Mouse (Mus musculus) lung, adult 18-20 months (tissue): Measurements from ENCODE around the gene Ccdc159.

Experiments
- DNase-seq, 2 experiments: peaks; one replicate each; pipeline ENCODE4 v3.0.0; 2022; ENCODE audit warnings: mixed read lengths in 2 of 2

Gene Ccdc159

DNA sequence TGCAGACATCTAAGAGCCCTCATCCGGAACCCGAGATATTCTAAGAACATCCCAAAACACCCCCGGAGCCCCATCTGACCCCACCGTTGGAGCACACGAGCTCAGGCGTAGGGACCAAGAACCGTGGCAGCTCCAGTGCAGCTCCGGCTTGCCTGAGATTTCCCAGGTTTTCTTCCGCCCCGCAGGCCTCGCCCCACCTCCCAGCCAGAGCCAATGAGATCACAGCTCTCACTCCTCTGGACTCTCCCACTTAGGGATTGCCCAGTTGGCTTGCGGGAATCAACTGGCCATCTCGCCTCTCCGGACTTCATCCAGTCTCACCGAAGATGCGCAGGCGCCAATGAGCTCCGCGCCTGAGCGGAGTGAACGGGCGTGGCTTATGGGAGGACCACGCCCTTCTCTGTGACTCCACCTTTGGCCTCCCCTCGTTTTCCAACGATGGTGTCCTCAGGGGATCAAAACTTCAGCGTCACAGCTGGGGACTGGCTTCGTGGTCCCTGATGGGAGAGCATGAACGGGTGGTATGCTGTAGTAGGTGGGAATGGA lies at the start of gene Ccdc159, which contains the start of gene Tmem205:
Ccdc159 (plus strand) TSS at position 264 of the 546 bp plus-strand sequence.
Tmem205 (minus strand) TSS at position 349 of the 546 bp plus-strand sequence.
- DNase-seq = peak; percentile 97 to 98

DNA sequence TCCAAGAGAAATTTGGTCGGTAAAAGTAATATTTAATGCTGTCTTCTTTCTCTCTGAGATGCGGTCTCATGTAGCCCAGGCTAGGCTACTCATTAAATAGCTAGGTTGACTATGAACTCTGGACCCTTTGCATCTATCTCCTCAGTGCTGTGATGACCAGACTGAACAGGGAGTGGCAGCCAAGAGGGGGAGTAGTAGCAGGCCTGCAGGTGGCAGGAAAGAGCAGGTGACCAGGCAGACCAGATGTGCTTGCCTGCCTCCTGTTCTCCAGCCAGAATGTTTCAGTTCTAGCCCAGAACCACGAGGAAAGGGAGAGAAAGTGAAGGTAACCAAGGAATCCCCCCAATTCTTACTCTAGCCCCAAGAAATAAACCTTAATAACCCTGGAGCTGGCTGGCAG lies 38.0 kb upstream of the Ccdc159 start:
- DNase-seq = no peak

DNA sequence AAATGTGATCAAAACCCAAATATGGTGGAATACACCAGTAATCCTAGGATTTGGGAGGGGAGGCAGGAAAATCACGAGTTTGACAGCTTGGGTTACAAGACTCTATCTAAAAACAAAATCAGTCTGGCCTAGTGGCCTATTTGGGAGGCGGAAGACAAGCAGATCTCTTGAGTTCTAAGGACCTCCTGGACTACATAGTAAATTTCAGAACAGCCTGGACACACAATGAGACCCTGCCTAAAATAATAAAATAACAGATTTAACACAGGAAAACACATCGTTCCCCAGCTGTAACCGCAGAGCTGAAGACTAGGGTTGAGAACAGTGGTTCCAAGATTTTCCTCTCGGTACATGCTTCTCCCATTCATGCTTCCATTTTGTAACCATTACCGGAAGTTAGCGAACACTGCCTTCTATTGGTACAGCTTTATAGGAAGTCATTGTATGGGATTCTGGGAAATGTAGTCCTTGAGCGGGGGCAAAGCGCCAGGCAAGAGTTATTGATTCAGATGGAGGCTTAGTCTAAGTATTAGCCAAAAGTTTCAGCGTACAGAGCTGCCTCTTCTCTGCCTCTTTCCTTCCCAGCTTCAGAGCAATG lies 25.9 kb upstream of the Ccdc159 start:
- peak; percentile 68 to 75 for DNase-seq

DNA sequence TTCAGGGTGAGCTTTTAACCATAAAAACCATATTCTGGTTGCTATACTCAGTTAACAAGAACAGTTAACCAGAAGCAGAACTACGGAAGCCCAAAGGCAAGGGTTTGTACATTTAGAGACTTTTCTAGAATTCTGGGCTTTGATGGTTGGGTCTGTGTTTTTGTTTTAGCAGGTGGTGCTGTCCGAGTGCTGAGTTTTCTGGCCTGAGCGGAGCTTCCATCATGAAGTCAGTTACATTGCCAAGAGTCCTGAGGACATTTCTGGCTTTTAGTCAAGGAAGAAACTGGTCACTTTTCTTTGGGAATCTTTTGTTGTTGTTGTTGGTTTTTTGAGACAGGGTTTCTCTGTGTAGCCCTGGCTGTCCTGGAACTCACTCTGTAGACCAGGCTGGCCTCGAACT lies 23.2 kb upstream of the Ccdc159 start:
- DNase-seq = no peak

DNA sequence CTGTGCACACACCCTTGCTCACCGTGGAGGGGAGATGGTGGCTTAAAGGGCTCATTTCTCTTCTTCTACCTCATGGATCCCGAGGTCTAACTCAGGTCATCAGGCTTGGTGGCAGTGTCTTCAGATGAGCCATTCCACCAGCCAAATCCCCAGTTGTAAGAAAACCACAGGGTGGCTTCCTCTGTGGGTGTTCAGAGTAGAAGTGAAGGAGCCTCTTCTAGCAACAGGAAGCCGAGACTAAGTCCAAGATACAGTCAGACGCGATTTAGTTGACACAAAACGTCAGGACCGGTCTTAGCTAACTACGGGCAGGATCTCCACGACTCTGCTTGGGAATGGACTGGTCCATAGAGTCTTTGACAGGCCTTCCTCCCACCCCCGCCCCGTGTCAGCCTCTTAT lies 19.1 kb upstream of the Ccdc159 start:
- no peak for DNase-seq

DNA sequence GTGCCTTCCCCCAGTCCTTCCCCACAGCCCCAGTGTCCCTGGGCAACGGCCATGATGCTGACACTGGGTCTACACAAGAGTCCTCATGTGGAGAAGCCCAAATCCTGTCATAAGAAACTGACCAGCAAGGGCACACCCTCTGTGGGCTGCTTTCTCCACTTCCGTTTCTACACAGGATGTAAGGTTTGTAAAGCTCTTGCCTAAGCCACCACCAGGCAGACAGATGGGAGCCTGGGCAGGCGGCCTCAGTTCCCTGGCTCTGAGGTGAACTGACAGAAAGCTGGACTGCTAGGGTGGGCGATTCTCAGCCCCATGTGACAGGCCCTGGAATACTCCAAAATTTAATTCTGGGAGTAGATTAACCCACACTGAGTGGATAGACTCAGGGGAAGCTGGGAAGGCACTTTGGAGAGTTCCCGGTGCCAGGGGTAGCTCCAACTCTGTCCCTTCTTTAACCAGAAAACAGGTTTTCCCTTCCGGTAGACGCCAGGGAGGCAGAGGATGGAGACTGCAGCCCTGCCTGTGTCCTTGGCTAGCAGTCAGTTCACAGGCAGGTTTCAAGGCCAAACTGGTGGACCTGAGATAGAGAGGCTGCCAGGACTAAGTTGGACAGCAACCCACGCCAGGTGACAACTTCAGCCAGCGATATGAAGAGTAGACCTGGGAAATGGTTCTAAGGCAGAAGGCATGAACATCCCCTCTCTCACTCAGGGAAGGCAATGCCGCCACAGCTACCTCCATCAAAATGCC lies 17.6 kb upstream of the Ccdc159 start:
- DNase-seq = peak in 1 of 2 experiments; percentile 15

DNA sequence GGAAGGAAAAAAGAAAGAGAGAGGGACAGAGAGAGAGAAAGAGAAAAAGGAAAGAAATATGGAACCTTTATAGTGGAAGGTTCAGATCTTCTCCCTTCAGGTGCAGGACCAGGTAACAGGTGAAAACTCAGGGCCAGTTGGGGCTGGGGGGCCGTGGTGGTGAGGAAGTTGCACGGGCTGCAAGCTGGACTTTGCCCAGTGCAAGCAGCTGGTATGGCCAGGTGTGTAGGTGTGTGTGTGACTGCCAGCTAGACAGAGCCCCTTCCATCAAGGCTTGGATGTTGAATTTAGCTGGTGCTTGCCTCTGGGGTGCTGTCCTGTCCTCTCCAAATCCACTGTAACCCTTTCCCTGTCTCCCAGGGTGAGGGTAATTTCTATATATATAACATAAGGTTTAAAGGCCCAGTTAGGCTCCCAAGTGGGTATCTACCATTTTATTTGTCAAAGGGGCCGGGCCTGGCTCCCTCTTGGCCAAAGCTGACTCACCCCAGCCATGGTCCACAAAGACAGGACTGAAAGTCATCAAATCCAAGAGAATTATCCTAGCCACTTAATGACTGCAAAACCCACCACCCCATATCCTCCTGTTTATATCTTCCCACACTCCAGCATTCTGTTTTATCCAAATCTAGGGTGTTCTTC lies 10.3 kb upstream of the Ccdc159 start:
- no peak for DNase-seq

DNA sequence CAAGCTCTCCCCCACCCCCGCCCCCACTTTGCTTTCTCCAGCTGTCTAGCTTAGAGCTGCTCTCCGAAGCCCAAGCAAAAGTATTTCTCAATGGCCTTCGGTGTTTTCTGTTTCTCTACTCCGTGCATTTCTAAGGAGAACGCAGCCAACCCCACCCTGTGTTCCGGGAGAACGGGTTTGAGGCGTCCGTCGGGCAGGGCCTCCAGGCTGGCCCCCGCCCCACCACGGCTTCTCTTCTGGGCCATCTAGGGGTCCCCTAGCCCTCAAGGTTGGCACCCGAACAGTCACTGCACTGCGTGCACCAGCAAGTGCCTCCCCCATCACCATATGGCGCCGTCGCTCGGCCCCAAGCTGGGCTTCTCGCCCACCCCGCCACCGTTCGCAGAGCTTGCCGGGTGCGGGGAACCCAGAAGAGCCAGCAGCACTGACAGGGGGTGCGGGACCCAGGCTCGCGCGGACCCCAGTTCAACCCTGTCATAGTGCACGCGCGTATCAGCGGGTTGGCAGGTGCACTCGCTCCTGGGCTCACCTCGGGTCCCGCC lies 9.7 kb upstream of the Ccdc159 start:
- DNase-seq = peak; percentile 55 to 56

DNA sequence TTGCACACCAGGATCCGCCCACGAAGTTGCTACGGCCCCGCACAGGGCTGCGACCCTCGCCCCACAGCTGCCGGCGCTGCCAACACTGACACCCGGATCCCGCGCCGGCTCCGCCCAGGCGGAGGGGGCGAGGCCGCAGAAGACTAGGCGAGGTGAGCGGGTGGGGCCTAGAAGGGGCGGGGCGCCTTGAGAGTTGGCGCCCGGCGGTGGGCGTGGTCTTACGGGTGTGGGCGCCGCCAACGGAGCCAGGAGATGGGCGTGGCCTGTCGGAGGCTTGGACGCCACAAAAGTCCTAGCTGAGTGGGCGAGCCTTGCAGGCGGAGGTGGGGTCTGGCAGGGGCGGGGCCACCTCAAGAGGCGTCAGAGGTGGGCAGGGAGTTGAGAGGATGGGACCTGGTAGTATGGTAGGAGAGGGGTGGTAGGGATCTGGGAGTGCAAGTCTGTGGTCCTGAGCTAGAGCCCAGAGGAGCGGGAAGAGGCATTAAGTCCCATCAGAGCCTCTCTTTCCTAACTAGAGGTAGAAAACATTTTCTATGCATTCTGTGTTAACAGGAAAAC lies 9.2 kb upstream of the Ccdc159 start, which contains the start of gene Rab3d:
Rab3d (minus strand) TSS at position 158 of the 558 bp plus-strand sequence.
- DNase-seq = peak; percentile 97 to 98

DNA sequence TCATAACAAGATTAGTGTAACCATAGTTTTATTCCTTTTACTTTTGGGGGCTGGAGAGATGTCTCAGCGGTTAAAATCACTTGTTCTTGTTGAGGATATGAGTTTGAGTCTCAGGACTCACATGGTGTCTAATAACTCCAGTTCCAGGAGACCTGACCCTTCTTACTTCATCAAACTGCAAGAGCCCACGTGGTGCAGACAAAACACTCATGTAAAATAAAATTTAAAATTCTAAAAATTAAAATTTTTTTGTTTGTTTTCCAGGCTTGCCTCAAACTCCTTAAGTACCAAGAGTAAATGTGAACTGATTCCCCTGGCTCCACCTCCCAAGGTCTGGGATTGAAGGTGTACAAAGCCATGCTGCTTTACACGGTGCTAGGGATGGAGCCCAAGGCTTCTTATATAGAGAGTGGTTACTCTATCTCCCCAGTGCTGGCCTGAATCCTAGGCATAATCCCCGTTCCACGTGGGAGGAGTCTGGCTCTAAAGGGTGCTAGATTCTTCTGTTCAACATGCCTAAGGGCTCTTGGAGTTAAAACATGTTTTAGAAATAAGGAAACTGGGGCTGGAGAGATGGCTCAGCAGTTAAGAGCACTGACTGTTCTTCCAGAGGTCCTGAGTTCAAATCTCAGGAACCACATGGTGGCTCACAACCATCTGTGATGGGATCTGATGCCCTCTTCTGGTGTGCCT lies 8.4 kb upstream of the Ccdc159 start:
- peak; percentile 23 to 30 for DNase-seq

DNA sequence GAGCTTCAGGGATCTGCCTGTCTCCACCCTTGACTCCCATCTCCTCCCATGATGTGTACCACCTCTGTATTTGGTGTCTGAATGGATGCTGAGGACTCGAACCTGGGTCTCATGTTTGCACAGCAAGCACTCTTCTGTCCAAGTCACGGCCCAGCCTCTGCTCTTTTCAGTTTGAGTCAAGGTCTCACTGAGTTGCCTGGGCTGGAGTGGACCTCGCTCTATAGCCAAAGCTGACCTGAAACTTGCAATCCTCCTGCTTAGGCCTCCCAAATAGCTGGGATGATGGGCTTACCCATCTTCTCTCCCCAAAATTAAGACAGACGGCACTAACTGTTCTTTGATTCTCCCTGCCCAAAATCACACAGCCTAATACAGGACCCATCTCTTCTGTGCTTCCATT lies 4.2 kb upstream of the Ccdc159 start:
- no peak for DNase-seq

DNA sequence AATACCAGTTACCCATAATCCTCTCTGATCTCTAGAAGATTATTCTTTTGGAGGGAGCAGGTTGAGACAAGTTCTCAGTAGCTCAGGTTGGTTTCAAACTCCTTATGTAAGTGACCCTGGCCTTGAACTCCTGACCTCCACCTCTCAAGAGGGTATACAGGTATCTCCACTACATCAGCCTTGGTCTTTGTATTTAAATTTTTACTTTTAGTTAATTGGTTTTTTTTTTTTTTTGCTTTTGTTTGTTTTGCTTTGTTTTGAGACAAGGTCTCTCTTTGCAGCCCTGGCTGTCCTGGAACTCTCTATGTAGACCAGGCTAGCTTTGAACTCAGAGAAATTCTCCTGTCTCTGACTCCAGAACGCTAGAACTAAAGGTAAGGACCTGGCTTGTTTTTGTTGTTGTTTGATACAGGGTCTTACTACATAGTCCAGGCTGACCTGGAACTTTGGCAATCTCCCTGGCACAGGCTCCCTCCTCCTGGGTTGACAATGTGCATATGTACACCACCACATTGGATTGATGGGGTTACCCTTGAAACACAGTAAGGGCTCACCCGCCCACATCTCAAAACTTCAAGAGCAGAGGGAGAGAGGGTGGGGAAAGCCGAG lies 3.7 kb upstream of the Ccdc159 start:
- no peak for DNase-seq

DNA sequence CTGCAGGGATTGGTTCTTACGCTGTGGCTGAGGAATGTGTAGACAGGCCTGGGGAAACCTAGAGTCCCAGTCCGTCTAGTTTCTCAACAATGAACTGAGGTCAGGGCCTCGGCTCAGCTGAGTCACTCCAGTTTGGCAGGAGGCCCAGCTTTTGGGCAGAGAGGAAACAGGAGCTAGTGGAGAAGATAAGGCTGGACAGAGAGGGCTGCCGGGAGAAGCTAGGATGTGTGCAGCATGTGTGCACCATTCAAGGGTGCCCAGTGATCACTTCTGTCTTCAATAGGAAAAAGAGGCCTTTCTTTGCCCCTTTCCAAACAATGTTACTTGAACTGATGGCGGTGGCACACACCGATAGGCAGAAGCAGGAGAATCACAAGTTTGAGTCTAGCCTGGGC lies 3.2 kb upstream of the Ccdc159 start:
- peak; percentile 97 to 98 for DNase-seq

DNA sequence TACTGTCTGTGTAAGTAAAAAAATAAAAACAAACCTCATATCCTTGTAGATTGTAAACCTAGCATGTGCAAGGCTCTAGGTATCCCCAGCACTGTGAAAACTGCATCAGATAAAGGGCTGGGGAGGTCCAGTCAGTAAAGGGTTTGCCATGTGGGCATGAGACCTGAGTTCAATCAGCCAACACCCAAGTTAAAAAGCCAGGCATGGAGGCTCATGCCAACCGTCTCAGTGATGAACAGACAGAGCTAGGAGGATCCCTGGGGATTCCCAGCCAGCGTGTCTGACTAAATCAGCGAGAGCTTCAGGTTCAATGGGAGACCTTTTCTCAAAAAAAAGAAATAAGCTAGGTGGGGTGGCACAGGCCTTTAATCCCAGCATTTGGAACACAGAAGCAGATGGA lies 2.2 kb upstream of the Ccdc159 start:
- DNase-seq = no peak

DNA sequence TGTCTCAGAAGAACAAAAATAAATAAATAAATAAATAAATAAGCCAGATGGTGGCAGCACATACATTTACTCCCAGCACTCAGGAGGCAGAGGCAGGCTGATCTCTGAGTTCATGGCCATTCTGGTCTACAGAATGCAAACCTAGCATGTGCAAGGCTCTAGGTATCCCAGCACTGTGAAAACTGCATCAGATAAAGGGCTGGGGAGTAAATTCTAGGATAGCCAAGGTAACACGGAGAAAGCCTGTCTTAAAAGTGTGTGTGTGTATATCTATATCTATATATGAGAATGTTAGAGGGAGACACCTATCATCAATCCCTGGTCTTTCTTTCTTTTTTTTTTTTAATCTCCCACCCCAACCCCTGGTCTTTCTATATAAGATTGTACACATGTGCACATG lies 1.8 kb upstream of the Ccdc159 start:
- DNase-seq = no peak

DNA sequence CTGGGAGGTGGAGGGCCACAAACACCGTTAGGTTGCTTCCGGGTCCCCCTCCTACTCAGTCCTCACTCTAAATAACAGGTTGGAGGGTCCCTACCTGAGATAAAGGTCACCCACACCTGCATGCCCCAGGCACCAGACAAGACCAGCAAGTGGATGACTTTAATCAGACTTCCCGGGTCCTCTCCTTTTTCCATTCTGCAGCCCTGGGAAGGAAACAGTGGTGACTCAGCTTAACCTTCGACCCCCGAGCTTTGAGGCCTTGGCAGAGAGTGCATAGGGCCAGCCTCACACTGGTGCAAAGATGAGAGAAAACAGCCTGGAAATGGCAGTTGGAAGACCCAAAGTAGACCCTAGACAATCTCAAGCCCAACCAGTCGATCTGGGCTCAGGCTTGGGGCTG lies 1.1 kb upstream of the Ccdc159 start:
- peak; percentile 28 to 36 for DNase-seq

DNA sequence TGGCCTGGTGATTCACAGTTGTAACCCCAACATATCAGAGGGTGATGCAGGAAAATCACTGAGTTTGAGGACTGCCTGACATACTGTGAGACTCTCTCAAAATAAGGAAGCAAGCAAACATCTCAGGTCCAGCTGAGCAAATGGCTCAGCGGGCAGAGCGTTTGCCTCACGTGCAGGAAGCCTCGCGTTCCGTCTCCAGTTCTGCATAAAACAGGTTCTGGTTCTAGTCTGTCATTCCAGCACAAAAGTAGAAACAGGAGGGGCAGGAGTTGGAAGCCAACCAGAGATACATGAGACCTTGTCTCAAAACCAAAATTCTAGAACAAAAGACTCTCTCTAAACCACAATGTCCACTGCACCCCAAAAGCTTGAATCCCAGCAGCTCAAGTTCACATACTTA lies 487 bp upstream of the Ccdc159 start:
- DNase-seq = peak in 1 of 2 experiments; percentile 27

DNA sequence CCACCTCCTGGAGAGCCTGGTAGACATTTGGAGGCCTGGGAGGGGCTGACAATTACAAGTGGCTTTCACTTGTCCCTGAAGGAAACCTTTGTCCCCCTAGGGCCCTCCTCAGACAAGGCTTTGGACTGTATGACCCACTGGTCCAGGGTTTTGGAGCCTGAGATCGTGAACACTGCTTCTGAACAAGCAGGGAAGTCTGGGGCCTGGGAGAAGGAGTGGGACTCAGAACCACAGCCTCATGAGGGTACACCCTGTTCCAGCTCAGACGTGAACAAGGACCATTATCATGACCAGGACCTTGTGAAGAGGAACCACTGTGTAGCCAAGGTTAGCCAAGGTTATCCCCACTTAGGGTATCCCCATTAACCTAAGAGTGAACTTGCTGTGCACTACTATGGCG lies 1.9 kb downstream of the Ccdc159 start:
- no peak for DNase-seq

DNA sequence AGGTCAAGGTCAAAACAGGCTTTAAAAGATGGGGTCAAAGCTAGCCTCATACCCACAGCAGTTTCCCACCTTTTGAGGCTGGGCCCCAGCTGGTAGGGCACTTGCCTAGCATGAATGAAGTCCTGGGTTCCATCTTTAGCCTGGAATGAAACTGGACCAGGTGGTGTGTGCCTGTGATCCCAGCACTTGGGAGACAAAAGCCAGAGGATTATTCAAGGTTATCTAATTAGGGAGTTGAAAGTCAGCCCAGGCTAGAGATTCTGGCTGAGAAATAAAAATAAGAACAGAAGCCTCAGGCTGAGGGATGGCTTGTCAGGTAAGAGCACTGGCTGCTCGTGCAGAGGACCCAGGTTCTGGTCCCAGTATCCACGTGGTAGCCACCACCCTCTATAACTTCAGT lies 4.7 kb downstream of the Ccdc159 start:
- no peak for DNase-seq

DNA sequence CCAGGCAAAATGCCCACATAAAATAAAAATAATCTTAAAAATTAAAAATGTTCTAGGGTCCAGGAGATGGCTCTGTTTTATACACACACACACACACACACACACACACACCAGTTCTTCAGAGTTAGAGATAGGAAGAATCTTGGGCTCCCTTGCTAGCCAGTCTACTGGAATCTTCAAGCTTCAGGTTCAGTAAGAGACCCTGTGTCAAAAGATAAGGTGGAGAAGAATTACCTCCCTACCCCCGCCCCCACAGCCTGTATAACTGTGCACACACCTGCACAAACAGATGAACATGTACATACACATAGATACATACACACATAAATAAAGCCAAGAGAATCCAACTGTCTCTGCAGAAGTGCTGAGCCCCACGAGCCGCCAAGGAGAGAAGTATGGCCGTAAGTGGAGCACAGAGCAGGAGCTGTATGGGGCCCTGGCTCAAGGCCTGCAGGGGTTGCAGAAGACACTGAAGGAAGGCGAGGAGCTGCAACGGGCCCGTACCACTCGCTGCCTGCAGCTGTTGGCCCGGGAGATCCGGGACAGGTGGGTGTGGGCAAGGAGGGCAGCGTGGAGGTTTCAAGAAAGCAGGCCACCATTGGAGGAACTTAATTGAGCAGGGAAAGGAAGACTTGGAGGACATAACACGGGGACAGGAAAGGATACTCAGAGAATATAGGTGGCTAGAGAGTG lies 5.3 kb downstream of the Ccdc159 start:
- DNase-seq = no peak

DNA sequence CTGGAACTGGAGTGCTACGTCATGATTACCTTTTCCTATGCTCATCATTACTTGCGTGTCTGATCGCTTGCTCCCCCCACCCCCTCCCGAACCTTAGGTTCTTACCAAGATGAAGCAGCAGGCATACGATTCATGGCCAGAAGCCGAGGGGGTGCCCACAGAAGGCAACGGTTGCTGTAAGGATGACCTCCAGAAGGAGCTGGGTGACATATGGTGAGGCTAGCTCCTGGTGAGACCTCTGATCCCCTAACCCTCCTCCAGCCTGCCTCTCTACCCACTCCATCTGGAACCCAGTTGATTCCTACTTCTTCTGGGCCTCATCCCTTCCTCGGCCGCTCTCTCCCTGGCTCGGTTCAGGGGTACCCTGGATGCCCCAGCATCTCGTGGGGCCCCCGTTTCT lies 6.8 kb downstream of the Ccdc159 start:
- no peak for DNase-seq
